Mouse (Mus musculus) bone marrow macrophage, adult 2 months (primary cell): ENCODE data around the gene Gls2. TPM values are rescaled to one million over a fixed set of nuclear protein-coding genes. Genes with fewer than 3 reads are reported as not detected.
A peak's percentile ranks its signal among the peaks of the same experiment; 100 is the strongest.

Source experiments
- H3K27ac ChIP-seq: 2 replicates; pipeline ENCODE4 v1.5.1; 2012; ENCODE audit warnings: low read depth, low read length; ENCODE audit not compliant: insufficient read depth
- H3K4me1 ChIP-seq: 2 replicates; pipeline ENCODE4 v1.6.1; 2012; ENCODE audit warnings: low read length; ENCODE audit not compliant: control insufficient read depth, insufficient read depth
- H3K4me3 ChIP-seq: 2 replicates; pipeline ENCODE4 v1.5.1; 2012; ENCODE audit warnings: mild to moderate bottlenecking, low read length, moderate library complexity; ENCODE audit not compliant: insufficient read depth
- CTCF ChIP-seq: IDR thresholded peaks from 2 replicates; pipeline ENCODE4 v1.5.1; 2012; ENCODE audit warnings: low read depth, mild to moderate bottlenecking, low read length, moderate library complexity
- POLR2A ChIP-seq: IDR thresholded peaks from 2 replicates; pipeline ENCODE4 v1.6.1; 2012; ENCODE audit warnings: mild to moderate bottlenecking, low read depth, low read length, borderline replicate concordance
- polyA plus RNA-seq: library from polyadenylated mRNA; stranded (reverse); fragments of >200 nt; gene quantifications from 2 replicates; pipeline ENCODE4 v1.2.4, GENCODE M21; 2012; ENCODE audit not compliant: missing spikeins, insufficient read depth, insufficient read length

The Gls2 gene
- polyA plus RNA-seq, 1 experiment: not detected

GRCm38 (mm10) chr10:128247020-128247732 is 52.9 kb downstream of the Gls2 start:
- no peak overlapping the region for H3K4me3 ChIP-seq
- H3K27ac ChIP-seq: no peak overlapping the region
- H3K4me1 ChIP-seq: no peaks in the 10 kb centered on the region
- TF ChIP-seq CTCF (no peak), POLR2A (no peak)

DNA sequence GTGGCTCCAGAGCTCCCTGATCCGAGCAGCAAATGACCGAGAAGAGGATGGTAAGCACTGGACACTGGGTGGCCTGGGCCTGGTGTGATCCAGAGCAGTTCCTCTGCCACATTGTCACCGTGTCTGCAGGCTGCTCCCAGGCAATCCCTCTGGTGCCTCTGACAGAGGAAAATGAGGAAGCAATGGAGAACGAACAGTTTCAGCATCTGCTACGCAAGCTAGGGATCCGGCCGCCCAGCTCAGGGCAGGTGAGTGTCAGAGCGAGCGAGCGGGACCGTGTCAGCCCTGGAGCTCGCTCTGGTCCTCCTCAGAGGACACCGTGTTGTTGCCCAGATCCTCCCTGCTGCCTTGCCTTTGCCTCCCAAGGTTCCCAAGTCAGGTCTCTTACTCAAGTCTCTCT is 56.3 kb downstream of the Gls2 start:
- Histone ChIP-seq H3K27ac (no peak overlapping the region), H3K4me1 (no peaks in the 10 kb centered on the region), H3K4me3 (no peak overlapping the region)
- TF ChIP-seq POLR2A (no peak), CTCF (no peak)

- no peak for TF ChIP-seq POLR2A
- TF ChIP-seq CTCF: no peak
- peaks cover 6% of the 10 kb centered on the region for H3K4me1 ChIP-seq
- no peak within 1 kb of the TSS for H3K27ac ChIP-seq
Observed at GRCm38 (mm10) chr10:128253677-128254255, 59.5 kb downstream of the Gls2 start, which contains the start of gene Apon. Gene Apon, plus strand, starts transcription at chr10:128254096.

DNA sequence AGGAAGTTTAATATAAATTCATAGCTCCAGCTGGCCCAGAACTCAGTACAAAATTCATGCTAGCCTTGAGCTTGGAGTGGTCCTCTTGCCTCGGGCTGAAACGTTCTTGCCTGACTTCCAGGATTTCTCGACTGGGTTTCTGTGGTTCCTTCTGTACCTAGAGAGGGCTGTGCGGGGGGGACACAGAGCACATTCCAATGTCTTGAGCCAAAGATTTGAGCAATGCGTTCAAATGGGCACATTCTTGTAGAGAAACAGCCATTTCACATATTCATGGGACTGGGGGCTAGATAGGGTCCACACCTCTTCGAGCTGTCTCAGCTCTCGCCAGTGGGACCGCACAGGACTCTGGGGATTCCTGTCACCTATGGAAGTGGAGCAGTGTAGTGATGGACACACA is 61.7 kb downstream of the Gls2 start:
- TF ChIP-seq CTCF (no peak), POLR2A (no peak)
- H3K4me1 ChIP-seq: peaks cover 15% of the 10 kb centered on the region
- H3K4me3 ChIP-seq: no peak overlapping the region
- H3K27ac ChIP-seq: no peak overlapping the region

More at GRCm38 (mm10) chr10:128253677-128254255, 59.5 kb downstream of the Gls2 start, which contains the start of gene Apon:
- H3K4me3 ChIP-seq: no peak within 1 kb of the TSS

GRCm38 (mm10) chr10:128256328-128256727 is 62.1 kb downstream of the Gls2 start:
- Histone ChIP-seq H3K4me3 (no peak overlapping the region), H3K27ac (no peak overlapping the region), H3K4me1 (peaks cover 15% of the 10 kb centered on the region)
- no peak for TF ChIP-seq POLR2A
- no peak for TF ChIP-seq CTCF

DNA sequence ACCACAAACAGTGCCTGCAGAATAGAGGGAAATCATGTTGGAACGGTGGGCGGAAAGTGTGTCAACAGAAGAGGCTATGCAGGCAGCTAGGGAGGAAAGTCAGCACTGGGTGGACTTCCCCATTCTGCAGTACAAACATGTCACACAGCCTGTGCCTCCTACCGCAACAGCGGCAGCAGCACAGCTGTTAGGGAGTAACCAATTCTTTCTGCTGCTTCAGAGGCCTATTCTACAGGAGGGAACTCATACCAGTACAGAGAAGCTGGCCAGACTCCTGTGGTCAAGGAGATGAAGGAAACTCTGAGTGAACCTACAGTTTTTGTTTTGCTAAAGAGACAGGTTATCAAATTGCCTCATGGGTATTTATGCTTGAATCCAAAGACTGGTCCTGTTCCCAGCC is 64.7 kb downstream of the Gls2 start:
- H3K4me1 ChIP-seq: peaks cover 27% of the 10 kb centered on the region

More for the DNA sequence above, 64.7 kb downstream of the Gls2 start:
- no peak overlapping the region for H3K4me3 ChIP-seq
- TF ChIP-seq POLR2A (no peak), CTCF (no peak)
- peak overlapping the region; percentile 63 for H3K27ac ChIP-seq

Other genes with a start within 250 kb of the Gls2 start
- not detected in 2 replicates for gene Hsd17b6, start 186.8 kb upstream of the Gls2 start, polyA plus RNA-seq
- gene Prim1, start 179.3 kb upstream of the Gls2 start, polyA plus RNA-seq: 14.3 and 18.6 TPM in 2 replicates
- 540 and 609 TPM in 2 replicates for gene Naca, start 158.9 kb upstream of the Gls2 start, polyA plus RNA-seq
- gene Ptges3, start 135.5 kb upstream of the Gls2 start, polyA plus RNA-seq: 152 and 160 TPM in 2 replicates
- gene Atp5b, start 111.2 kb upstream of the Gls2 start, polyA plus RNA-seq: 483 and 528 TPM in 2 replicates
- 49.0 and 52.9 TPM in 2 replicates for gene Baz2a, start 102.9 kb upstream of the Gls2 start, polyA plus RNA-seq
- gene Rbms2, start 14.2 kb upstream of the Gls2 start, polyA plus RNA-seq: 39.4 and 39.8 TPM in 2 replicates
- 5.3 and 6.1 TPM in 2 replicates for gene Spryd4, start 17.4 kb downstream of the Gls2 start, polyA plus RNA-seq
- gene Mip, start 31.4 kb downstream of the Gls2 start, polyA plus RNA-seq: not detected in 2 replicates
- gene Timeless, start 37.6 kb downstream of the Gls2 start, polyA plus RNA-seq: 6.4 and 10.7 TPM in 2 replicates
- not detected in 2 replicates for gene Apon, start 59.6 kb downstream of the Gls2 start, polyA plus RNA-seq
- not detected in 2 replicates for gene Apof, start 74.2 kb downstream of the Gls2 start, polyA plus RNA-seq
- 89.6 and 94.6 TPM in 2 replicates for gene Stat2, start 76.1 kb downstream of the Gls2 start, polyA plus RNA-seq
- gene Il23a, start 104.3 kb downstream of the Gls2 start, polyA plus RNA-seq: not detected in 2 replicates
- gene Pan2, start 108.9 kb downstream of the Gls2 start, polyA plus RNA-seq: 14.3 and 15.2 TPM in 2 replicates
- gene Cnpy2, start 128.0 kb downstream of the Gls2 start, polyA plus RNA-seq: 78.6 and 82.6 TPM in 2 replicates
- gene Cs, start 143.3 kb downstream of the Gls2 start, polyA plus RNA-seq: 98.1 and 109 TPM in 2 replicates
- 40.6 and 46.1 TPM in 2 replicates for gene Coq10a, start 174.5 kb downstream of the Gls2 start, polyA plus RNA-seq
- gene Ankrd52, start 182.7 kb downstream of the Gls2 start, polyA plus RNA-seq: 33.1 and 34.8 TPM in 2 replicates
- gene Slc39a5, start 206.8 kb downstream of the Gls2 start, polyA plus RNA-seq: not detected in 2 replicates
- gene Nabp2, start 217.0 kb downstream of the Gls2 start, polyA plus RNA-seq: 47.2 and 62.7 TPM in 2 replicates
- gene Rnf41, start 217.2 kb downstream of the Gls2 start, polyA plus RNA-seq: 42.6 and 47.6 TPM in 2 replicates